Mouse (Mus musculus) retina, postnatal 7 days (tissue): ENCODE measurements around the gene Rasa3.

ENCODE experiments used
- DNase-seq: peaks from one replicate; pipeline ENCODE4 v3.0.0-alpha.2; 2012; ENCODE audit warnings: low read depth, low spot score

Rasa3 gene

GRCm38 (mm10) chr8:13551574-13551830 lies 125.9 kb downstream of the Rasa3 start:
- no peak for DNase-seq

DNA sequence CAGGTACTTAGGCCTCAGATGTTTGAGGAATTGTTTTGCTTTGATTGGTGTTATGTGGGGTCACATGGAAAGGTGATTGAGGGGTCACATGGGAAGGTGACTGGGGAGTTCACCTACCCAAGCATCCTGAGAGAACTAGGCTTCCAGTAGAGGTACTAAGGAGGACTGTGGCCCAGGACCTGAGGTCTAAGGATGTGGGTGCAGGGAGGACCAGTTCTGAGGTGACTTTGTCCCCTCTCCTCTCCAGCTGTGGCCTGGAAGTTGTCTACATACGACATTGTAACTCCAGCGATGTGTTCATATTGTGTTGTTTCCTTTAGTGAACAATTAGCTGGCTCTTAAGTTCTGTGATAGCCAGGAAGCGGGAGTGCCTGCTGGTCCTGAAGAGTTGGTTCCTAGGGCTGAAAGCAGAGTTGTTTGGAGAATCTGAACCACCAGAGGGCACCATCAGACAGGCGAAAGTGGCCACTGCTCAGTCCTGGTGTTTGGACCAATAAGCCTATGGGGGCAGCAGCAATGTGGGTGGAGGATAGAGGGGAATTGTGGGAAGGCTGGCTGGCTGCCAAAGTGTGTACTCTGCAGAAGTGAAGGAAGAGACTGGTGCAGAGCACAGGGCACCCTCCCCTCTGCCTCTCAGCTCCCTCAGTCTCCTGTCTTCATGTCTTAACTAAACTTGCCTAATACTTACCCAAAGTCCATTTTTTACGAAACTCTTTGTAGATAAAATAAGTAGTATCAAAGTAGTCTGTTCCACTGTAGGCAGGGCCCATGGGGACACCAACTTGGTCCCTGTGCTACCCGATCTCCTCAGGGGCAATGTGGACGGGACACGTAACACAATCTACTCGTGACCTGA lies 126.5 kb downstream of the Rasa3 start:
- peak; percentile 83 for DNase-seq

DNA sequence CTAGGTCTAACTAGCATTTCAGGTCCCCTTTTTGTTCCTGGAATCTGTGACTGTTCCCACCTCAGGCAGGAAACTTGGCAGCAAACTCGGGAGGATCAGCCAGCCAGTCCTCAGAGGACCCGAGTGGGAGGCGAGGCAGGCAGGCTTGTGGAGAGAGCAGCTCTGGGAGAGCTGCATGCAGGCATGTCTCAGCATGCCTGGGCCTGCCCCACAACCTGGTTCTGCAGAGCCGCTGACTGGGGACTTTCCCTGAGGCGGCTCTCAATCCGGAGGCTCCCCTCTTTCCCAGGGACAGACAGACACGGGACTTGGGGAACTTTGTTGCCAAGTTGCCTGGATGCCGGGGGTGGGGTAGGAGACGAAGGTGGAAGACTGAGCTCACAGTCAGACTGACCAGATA lies 128.6 kb downstream of the Rasa3 start:
- no peak for DNase-seq

DNA sequence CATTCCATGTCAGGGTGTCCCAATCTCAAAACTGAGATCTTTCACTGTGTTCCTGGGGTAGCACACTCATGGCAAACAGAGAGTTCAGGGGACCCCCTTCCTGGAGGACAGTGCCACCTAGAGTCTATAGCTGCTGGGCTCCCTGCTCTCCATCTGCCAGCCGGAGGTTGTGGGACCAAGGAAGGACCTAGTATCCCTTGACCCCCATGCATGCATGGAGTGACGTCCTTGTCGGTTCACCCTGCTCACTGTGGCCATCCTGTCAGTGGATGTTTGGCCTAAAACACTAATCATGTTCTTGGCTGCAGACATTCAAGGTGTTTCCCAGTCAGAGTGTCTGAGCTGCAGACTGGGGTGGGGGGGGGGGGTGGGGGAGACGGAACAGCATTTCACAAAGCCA lies 129.2 kb downstream of the Rasa3 start:
- no peak for DNase-seq

- no peak for DNase-seq
Observed at GRCm38 (mm10) chr8:13546421-13546820, 131.0 kb downstream of the Rasa3 start.

- no peak for DNase-seq
Observed at GRCm38 (mm10) chr8:13541526-13541925, 135.9 kb downstream of the Rasa3 start.

DNA sequence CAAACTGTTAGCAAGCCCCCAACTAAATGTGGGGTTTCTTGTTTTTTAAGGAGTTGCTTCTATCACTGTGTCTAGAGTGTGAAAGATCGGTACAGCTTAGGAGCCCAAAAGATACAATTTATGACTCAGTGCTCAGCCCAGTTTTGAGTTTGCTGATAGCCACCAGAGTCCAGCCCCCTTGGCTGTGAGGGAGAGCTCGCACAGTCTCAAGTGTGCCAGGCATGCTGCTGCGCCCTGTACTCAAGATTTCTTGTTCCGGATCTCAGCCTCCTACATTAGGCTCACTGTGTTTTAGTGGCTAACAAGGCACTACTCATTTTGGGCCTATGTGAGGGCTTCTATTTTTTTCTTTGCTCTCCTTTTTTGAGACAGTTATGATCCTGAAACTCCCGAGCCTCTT lies 137.3 kb downstream of the Rasa3 start:
- no peak for DNase-seq

DNA sequence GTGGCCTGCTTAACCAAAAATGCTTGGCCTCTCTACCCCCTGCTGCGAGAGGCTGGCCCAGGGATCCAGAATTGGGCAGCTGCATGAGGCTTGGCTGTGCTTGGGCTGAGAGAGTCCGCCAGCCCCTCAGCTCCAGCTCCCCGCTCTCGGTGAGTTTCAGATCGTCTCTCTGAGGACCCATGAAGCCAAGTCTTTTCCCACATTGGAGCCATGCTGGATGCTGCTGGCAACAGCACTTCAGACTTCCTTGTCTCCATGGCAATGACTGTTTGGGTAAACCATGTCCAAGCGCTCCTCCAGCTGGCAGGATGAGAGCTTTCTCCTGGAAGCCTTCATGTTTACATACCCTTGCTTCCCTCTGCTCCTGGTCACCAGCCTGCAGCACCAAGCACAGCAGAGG lies 138.6 kb downstream of the Rasa3 start:
- DNase-seq = no peak

GRCm38 (mm10) chr8:13537102-13537501 lies 140.3 kb downstream of the Rasa3 start:
- DNase-seq = no peak

DNA sequence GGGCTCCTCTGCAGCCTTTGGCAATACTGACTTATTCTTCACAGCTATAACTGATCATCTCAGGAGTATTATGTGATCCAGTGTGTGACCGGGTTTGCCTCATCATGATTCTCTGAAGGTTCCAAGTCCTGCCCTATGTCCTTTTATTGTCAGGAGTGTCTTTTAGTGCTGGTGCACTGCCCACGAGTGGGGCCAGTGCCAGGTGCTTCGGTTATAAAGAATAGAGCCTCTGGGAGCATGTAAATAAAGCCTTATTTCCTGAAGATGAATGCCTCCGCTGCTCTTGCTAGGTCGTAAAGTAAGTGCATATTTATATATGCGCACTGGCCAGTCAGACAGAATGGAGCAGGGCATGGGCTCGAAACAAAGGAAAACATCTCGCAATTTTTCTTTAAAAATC lies 144.3 kb downstream of the Rasa3 start:
- DNase-seq = no peak

DNA sequence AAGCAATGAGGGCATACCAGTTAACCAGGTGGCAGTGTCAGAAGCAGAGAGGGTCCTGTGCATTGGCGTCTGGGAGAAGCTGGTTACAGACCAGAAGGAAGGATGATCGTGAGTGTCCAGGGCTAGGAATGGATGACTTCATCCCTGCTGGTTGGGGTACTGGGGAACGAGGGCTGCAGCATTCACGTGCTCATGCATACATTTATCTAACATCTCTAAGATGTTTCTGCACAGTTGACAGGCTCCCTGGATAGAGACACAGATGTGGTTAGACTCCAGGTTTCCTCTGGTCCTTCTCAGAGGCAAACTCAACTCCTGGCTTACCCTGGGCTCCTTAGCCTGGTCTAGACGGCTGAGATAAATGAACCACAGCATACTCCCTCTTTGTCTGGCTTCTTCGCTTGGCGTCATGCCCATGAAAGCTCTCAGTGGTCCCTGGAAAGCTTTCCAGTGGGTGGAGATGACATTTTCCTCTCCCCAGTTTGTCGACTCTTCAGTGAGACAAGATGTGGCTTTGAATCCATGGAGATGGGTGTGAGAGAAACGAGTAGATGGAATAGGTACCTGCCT lies 145.7 kb downstream of the Rasa3 start:
- DNase-seq = no peak

DNA sequence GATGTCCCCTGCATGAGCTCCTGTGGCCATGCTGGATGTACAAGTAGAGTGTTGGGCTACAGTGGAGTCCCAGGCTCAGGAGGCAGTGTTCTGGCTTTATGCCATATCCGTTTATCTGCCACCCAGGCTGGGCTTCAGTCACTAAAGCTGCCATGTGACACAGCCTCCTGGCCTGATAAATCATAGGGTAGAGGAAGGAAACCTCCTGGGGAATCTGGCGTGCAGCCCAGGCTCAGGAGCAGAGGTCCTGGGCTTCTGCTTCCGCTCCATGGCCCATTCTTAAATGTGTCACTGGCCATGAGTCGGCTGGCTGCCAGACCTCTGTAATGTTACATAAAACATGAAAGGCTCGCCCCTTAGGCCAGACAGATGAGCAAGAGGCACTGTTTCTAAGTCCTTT lies 146.5 kb downstream of the Rasa3 start:
- peak; percentile 54 for DNase-seq

- DNase-seq = no peak
Observed at GRCm38 (mm10) chr8:13530401-13530800, 147.0 kb downstream of the Rasa3 start.

DNA sequence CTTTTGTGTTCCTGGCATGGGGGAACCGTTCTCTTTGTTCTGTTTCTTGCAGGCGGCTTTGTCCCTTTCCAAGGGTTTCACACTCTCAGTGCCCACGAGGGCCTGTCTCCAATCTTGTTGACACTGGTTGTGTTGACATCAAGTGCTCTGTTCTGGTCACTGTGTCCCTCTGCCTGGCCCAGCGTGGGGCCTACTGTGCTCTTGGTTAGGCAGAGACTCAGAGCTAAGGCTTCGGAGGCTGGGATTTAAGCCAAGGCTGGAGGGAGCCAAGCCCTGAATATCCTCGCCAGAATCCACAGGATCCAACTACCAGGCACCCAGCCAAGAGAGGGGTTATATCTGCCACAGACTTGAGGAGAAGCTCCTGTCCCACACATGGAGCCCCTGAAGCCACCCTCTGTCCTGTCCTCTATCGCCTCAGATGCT lies 147.5 kb downstream of the Rasa3 start:
- no peak for DNase-seq

DNA sequence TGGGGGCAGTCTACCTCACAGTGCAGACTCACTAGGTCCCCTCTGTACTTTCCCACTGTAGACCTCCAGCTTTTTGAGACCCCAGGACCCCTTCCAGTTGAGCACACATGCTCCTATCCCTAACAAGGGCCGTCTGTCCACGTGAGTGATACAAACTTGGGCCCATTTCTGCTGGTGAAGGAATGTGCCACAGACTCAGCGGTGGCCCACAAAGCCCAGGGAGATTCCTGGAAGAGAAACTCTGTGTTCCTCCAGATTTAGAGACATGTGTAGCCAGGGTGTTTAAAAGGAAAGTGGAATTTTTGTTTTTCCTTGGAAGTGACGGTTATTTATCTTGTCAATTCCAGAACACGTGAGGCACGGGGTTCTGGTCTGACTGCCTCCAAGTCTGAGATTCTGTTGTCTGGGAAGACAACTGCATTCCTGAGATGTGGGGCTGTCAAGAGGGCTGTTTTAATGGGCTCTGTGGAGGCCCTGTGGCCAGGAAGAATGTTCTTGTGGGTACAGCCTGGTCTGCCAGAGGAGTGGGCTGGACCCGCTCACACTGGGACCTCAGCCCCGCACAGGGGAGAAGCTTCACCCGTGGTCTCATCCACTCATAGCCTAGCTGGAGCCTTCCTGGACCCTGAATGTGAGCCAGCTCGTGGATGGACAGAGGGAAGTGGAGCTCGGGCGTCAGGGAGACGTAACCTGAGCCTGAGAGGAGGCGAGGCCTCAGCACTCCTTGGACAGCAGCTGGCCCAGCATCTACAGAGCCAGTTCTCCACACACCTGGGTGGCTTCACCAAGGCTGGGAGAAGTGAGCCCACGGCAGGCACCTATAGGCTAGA lies 148.2 kb downstream of the Rasa3 start:
- no peak for DNase-seq

GRCm38 (mm10) chr8:13521392-13521791 lies 156.0 kb downstream of the Rasa3 start:
- DNase-seq = no peak

DNA sequence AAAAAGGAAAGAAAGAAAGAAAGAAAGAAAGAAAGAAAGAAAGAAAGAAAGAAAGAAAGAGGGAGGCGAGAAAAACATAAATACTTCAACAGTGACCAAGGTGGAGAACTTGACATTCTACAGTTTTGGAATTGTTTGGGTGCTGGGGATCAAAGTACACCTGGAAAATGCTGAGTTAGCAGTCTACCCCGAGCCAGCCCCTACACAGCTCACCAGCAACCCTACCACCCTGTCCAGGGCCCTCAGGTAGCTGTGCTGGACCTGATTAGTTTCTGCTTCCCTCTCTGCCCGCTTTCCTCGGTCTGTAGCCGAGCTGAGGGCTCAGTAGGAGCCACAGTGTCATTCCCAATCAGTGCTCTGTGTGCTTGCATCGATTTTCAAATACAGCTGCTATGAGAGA lies 157.1 kb downstream of the Rasa3 start:
- no peak for DNase-seq

- DNase-seq = no peak
Observed at GRCm38 (mm10) chr8:13519503-13519902, 157.9 kb downstream of the Rasa3 start.

GRCm38 (mm10) chr8:13517284-13517781 lies 160.1 kb downstream of the Rasa3 start:
- DNase-seq = no peak
